Mouse (Mus musculus): Measurements from ENCODE around the gene Aldh1a2. TPM values are rescaled to one million over a fixed set of nuclear protein-coding genes. Genes with fewer than 3 reads are reported as not detected.

The Aldh1a2 gene
- total RNA-seq, 2 experiments from 2014 or later, result 4.7 to 6.1 TPM

- DNase-seq, result peak; percentile 24
- intact Hi-C loops (cut with DNase I; ENCODE audit: low total_unique reads), result loop anchor here (10.0 kb wide), 2 partner anchors 234 to 414 kb away; no protein-coding TSS in a partner anchor
Measured at GRCm38 (mm10) chr9:71210870-71211269, 4.7 kb upstream of the Aldh1a2 start.

DNA sequence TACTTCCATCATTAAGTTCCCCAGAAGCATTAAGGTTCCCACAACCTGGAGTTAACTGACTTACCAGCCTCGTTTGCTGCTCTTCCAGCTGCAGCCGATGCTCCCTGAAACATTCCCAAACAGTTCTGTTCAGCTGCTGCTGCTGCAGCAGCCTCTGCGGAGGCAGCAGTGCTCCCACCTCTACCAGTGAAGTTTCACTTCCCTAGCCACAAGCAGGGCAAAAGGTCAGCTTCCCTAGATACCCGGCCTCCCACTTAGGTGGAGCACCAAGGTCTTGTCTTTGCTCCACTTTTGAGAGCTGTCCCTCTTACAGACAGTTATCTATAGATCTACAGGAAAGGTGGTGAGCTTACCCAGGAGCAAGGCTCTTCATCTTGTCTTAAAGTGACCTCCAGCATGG is 2.0 kb upstream of the Aldh1a2 start:
- no peak for DNase-seq
- intact Hi-C loops (cut with DNase I; ENCODE audit: low total_unique reads), result loop anchor here (10.0 kb wide), 2 partner anchors 231 to 411 kb away; no protein-coding TSS in a partner anchor

DNA sequence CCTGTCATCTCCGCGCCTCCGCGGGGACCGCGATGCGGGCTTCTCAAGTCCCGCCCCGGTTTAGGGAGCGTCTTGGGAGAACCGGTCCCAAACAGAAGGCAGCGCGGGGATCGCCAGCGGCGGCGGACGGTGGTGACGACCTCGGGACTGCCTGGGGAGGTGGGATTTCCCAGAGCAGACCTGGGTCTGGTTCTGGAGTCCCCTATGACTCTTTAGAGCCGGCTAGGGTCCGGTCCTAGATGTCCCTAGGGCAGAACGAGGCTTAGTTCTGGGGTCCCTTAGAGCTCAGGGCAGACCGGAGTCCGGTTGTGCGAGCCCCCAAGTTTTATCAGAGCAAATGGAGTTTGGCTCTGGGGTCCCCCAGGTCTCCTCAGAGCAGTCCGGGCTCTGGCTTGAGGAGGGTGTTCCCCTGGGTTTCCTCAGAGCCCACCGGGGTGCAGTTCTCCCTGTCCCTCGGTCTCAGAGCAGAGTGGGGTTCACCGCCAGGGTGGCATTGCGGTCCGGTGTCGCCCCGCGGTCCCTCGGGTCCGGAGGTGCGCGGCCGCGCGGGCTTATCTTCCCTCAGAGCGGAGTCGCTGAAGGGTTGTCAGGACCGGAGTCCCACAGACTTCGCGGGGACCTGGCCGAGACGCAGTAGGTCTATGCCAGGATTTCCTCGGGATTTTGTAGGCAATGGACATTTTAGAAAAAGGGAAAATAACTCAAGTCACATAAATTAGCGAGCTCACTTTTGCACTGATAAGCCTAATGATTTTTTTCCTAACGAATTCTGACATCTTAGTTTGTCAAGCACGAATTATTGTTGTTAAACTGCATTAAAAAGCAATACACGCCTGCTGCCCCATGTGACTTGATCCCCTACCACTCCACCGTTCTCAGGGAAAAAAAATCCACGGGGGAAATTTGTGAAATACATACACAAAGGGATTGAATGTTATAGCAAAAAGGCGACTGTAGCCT is 727 bp downstream of the Aldh1a2 start:
- intact Hi-C loops (cut with DNase I; ENCODE audit: low total_unique reads), result loop anchor here (10.0 kb wide), 2 partner anchors 228 to 408 kb away; no protein-coding TSS in a partner anchor

DNA sequence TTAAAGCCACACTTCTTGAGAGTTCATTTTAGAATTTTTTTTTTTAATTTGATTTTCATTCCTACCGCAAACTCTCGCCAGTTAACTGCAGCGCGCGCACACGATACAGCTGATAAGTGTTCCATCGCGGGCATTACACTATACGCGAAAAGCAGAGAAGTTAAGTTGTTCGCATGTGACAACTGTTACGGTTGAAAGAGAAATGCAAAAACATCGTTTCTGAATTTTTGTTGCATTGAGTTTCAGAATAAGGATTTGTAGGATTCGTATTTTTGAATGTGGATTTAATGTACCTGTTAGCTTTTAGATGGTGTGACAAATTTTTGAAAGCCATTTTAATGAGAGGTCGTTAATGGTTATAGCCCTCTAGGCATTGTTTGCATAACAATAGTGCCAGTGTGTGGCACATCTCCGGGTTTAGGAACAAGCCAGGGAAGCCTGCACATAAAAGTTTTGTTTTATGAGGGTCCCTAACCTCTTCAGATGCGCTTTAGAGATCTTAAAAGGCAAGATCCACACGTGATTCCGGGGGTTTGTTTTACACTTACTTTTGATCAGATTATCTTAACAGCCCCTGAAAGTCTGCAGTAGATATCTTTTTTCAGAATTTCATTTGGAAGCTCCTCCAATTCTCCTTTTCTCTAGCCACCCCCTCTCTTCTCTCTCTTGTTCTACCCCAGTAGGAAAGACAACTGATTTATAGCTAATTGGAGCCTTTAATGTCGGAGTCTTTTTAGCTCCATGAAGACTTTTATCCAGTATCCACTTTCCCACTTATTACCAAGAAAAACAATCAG is 1.6 kb downstream of the Aldh1a2 start:
- intact Hi-C loops (cut with DNase I; ENCODE audit: low total_unique reads), result loop anchor here (10.0 kb wide), 2 partner anchors 228 to 408 kb away; no protein-coding TSS in a partner anchor

More for the DNA sequence above, 727 bp downstream of the Aldh1a2 start:
- peak; percentile 30 for DNase-seq

DNA sequence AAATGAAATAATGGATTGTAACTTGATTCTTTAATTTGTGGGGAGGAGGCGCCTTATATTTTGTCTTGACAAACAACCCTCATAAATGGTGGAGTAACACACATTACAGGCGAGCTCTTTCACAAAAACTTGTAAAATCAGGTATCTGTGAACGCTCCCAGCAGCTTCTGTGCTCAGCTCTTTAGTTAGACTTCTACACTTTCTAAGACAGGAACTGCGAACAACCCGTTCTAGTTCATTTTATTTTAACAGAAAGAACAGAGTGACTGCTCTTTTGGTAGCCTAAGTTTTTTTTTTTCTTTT is 2.2 kb downstream of the Aldh1a2 start:
- no peak for DNase-seq
- intact Hi-C loops (cut with DNase I; ENCODE audit: low total_unique reads), result loop anchor here (10.0 kb wide), 2 partner anchors 227 to 407 kb away; no protein-coding TSS in a partner anchor

More for the DNA sequence above, 1.6 kb downstream of the Aldh1a2 start:
- no peak for DNase-seq

GRCm38 (mm10) chr9:71219161-71219560 is 3.6 kb downstream of the Aldh1a2 start:
- intact Hi-C loops (cut with DNase I; ENCODE audit: low total_unique reads), result loop anchor here (10.0 kb wide), 2 partner anchors 226 to 406 kb away; no protein-coding TSS in a partner anchor
- DNase-seq, result no peak

DNA sequence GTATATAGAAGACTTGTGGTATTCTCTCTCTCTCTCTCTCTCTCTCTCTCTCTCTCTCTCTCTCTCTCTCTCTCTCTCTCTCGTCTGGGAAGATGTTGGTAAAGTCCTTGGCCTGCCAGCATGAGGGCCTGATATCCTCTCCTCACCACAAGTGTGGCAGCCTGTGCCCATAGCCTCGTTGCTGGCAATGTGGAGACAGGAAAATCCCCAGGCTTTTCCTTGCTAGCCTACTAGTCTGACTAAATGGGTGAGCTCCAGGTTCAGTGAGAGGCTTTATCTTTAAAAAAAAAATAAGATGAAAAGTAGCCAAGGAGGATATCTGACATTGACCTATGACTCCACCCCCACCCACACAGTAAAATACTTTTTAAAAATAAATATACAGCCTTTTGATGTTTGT is 4.8 kb downstream of the Aldh1a2 start:
- no peak for DNase-seq
- intact Hi-C loops (cut with DNase I; ENCODE audit: low total_unique reads), result no loop called here

- no peak for DNase-seq
Measured at GRCm38 (mm10) chr9:71227226-71227970, 11.8 kb downstream of the Aldh1a2 start.

DNA sequence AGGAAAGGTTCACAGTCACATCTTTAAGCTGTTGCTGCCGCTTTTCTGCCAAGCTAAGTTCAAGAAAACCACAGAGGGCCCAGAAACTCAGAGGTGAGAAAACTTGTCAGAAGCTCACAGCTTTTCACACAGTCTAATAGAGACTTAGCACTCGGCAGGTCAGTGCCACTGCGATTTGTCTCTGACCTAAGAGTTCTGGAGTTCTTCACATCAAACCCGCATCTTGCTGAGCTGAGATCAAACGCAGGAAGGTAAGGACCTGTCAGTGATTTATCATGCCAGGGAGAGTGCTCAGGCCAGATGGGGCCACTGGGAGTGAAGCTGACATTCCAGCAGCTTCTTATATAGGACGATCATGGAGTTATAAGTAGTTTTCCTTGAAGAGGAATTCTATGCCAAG is 14.4 kb downstream of the Aldh1a2 start:
- intact Hi-C loops (cut with DNase I; ENCODE audit: low total_unique reads), result no loop called here

More at GRCm38 (mm10) chr9:71227226-71227970, 11.8 kb downstream of the Aldh1a2 start:
- intact Hi-C loops (cut with DNase I; ENCODE audit: low total_unique reads), result no loop called here

DNA sequence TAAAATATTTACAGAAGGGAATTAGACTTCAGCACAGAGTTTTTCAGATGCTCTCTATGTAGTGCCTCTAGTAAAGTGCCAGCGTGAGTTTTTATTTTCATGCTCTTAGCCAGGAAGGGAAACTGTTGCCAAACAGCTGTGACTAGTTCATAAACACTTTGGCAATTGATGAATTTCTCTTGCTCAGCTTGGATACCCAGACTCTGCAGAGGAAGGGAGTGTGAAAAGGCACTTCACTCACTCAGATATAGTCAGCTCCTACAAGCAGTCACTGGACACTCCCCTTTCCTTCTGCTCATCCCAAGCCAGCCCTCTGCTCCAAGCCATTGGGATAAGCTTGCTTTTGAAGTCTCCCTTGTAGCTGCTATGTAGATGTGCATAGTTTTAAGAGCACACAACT is 21.0 kb downstream of the Aldh1a2 start:
- DNase-seq, result no peak
- intact Hi-C loops (cut with DNase I; ENCODE audit: low total_unique reads), result no loop called here

More for the DNA sequence above, 14.4 kb downstream of the Aldh1a2 start:
- no peak for DNase-seq

- intact Hi-C loops (cut with DNase I; ENCODE audit: low total_unique reads), result no loop called here
Measured at GRCm38 (mm10) chr9:71239926-71240325, 24.3 kb downstream of the Aldh1a2 start.

GRCm38 (mm10) chr9:71241515-71242411 is 26.2 kb downstream of the Aldh1a2 start:
- no peak for DNase-seq
- intact Hi-C loops (cut with DNase I; ENCODE audit: low total_unique reads), result no loop called here

More at GRCm38 (mm10) chr9:71239926-71240325, 24.3 kb downstream of the Aldh1a2 start:
- DNase-seq, result no peak

GRCm38 (mm10) chr9:71242412-71242781 is 26.8 kb downstream of the Aldh1a2 start:
- intact Hi-C loops (cut with DNase I; ENCODE audit: low total_unique reads), result no loop called here
- no peak for DNase-seq

DNA sequence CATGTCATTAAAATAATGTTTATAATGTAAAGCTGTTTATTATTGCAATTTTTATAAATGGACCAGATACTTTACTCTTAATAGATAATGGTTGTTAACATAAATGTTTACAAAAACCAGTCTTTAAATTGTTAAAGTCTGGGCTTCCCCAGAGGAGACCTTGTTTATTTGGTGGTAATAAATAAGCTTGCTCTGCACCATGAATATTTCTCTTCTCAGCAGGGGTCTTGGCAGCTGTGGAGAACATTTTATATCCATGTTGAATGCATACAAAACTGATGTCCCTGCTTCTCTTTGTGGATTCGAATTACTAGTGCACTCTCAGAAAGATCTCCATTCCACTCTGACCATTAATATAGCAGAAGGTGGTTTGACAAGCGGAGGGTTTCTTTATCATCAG is 38.8 kb downstream of the Aldh1a2 start:
- no peak for DNase-seq
- intact Hi-C loops (cut with DNase I; ENCODE audit: low total_unique reads), result no loop called here

GRCm38 (mm10) chr9:71262711-71263110 is 47.1 kb downstream of the Aldh1a2 start:
- DNase-seq, result no peak
- intact Hi-C loops (cut with DNase I; ENCODE audit: low total_unique reads), result no loop called here

DNA sequence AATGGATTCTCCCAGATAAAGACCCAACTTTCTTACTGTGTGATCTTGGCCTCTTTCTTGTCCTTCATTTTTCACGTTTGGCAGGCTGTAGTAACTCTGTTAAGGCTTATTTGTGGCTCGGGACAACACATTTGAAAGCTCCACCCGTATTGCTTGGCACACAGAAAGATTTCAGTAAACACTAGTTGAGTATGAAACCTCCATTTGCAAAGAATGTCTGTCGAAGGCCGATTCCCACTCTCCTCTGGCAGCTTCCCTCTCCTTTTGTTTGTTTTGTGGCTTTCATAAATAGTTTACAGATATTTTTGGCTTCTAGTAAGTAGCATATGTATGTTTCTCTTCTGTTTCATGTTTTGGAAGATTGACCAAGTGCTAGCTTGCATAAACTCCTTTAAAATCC is 54.1 kb downstream of the Aldh1a2 start:
- no peak for DNase-seq
- intact Hi-C loops (cut with DNase I; ENCODE audit: low total_unique reads), result no loop called here

DNA sequence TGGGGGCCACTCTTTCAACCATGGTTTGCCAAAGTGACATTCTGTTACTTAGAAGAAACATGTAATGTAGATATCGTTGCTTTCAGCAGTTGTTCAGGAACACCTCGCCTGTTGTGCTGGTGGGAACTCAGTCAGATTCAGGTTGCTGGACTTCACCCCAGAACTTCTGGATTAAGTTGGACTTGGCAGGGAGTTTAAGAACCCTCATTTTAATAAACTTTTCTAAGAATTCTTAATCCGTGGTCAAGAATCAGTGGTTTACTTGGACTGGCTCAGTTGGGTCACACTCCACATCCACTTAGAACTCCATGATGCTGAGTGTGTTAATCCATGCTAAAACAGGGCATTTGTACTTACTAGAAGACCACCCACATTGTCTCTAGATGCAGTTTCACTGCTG is 54.6 kb downstream of the Aldh1a2 start:
- no peak for DNase-seq
- intact Hi-C loops (cut with DNase I; ENCODE audit: low total_unique reads), result no loop called here

DNA sequence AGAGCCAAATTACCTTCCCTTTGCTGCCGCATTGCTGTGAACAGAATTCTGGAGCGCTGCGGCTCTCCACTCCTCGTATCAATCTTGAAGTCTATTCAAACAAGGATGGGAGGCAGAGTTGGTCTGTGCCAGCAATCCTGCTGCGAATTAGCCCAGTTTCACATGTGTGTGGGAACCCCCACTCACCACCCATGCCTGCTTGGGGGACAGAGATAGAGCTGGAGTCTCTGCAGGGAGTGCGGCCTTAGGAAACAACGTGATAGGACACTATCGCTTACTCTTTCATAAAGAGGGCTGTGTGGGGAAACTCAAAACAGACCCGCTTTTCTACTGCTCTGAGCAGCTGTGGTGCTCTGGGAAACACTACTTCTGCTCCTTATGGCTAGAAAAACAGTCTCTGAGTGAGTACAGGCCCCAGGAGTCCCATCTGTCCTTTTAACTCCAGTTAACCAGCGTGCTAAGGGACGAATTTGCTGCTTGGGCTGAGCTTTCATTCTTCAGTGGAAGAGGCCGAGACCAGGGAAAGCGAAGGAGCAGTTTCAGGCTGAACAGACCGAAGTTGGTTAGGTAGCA is 60.6 kb downstream of the Aldh1a2 start:
- DNase-seq, result no peak
- intact Hi-C loops (cut with DNase I; ENCODE audit: low total_unique reads), result no loop called here

Measured in gastrocnemius, postnatal 14 days (tissue).